Mouse (Mus musculus) cortical plate, adult 2 months (tissue): Measurements from ENCODE around the gene Zfp37. TPM values are rescaled to one million over a fixed set of nuclear protein-coding genes. Genes with fewer than 3 reads are reported as not detected.

Experiments
- H3K27ac ChIP-seq: fragments of 200-500 bp; 2 replicates; pipeline ENCODE4 v1.5.1; 2012; ENCODE audit warnings: low read length, control low read depth, inconsistent platforms; ENCODE audit not compliant: insufficient read depth
- H3K4me1 ChIP-seq: fragments of 200-500 bp; 2 replicates; pipeline ENCODE4 v1.6.1; 2011; ENCODE audit warnings: low read length; ENCODE audit not compliant: control insufficient read depth, insufficient read depth
- H3K4me3 ChIP-seq: fragments of 200-500 bp; 2 replicates; pipeline ENCODE4 v1.5.1; 2011; ENCODE audit warnings: mild to moderate bottlenecking, low read length, control low read depth; ENCODE audit not compliant: insufficient read depth
- CTCF ChIP-seq: fragments of 200-500 bp; IDR thresholded peaks from 2 replicates; pipeline ENCODE4 v1.5.1; 2011; ENCODE audit warnings: mild to moderate bottlenecking, control low read depth, low read length; ENCODE audit not compliant: insufficient read depth; ENCODE audit errors: extremely low read depth
- POLR2A ChIP-seq: fragments of 200-500 bp; IDR thresholded peaks from 2 replicates; pipeline ENCODE4 v1.6.1; 2011; ENCODE audit warnings: mild to moderate bottlenecking, low read length, control low read depth; ENCODE audit not compliant: insufficient read depth; ENCODE audit errors: extremely low read depth
- polyA plus RNA-seq: library from polyadenylated mRNA; depleted of rRNA; stranded (reverse); fragments of >200 nt; gene quantifications from 2 replicates; pipeline ENCODE4 v1.2.3, GENCODE M21; 2012

Gene Zfp37
- polyA plus RNA-seq, 1 experiment = 10.1 TPM

- H3K4me3 ChIP-seq = no peak overlapping the region
- H3K27ac ChIP-seq = no peak overlapping the region
- TF ChIP-seq CTCF = peak; percentile 50
- no peak for TF ChIP-seq POLR2A
- peaks cover 3% of the 10 kb centered on the region for H3K4me1 ChIP-seq
Measured at GRCm38 (mm10) chr4:62263133-62263844, 32.4 kb upstream of the Zfp37 start.

- no peak for TF ChIP-seq POLR2A
- TF ChIP-seq CTCF = no peak
- peaks cover 3% of the 10 kb centered on the region for H3K4me1 ChIP-seq
- no peak within 1 kb of the TSS for H3K4me3 ChIP-seq
- no peak within 1 kb of the TSS for H3K27ac ChIP-seq
Measured at GRCm38 (mm10) chr4:62262276-62262675, 31.4 kb upstream of the Zfp37 start, which contains the start of gene Slc31a2. Gene Slc31a2, plus strand, starts transcription at chr4:62262562.

- Histone ChIP-seq H3K4me1 (no peaks in the 10 kb centered on the region), H3K27ac (no peak overlapping the region), H3K4me3 (no peak overlapping the region)
- no peak for TF ChIP-seq POLR2A
- no peak for TF ChIP-seq CTCF
Measured at GRCm38 (mm10) chr4:62256931-62257330, 26.1 kb upstream of the Zfp37 start.

GRCm38 (mm10) chr4:62254551-62254950 is 23.7 kb upstream of the Zfp37 start:
- Histone ChIP-seq H3K4me3 (no peak overlapping the region), H3K27ac (no peak overlapping the region), H3K4me1 (no peaks in the 10 kb centered on the region)
- TF ChIP-seq CTCF (no peak), POLR2A (no peak)

GRCm38 (mm10) chr4:62251776-62252175 is 20.9 kb upstream of the Zfp37 start:
- TF ChIP-seq CTCF (no peak), POLR2A (no peak)
- Histone ChIP-seq H3K4me3 (no peak overlapping the region), H3K27ac (no peak overlapping the region), H3K4me1 (no peaks in the 10 kb centered on the region)

- no peak overlapping the region for H3K4me3 ChIP-seq
- H3K27ac ChIP-seq = no peak overlapping the region
- no peaks in the 10 kb centered on the region for H3K4me1 ChIP-seq
- TF ChIP-seq CTCF (0 out of 2 replicates have a peak, but pooled peaks have one; percentile 15), POLR2A (no peak)
Measured at GRCm38 (mm10) chr4:62250896-62251544, 20.2 kb upstream of the Zfp37 start.

GRCm38 (mm10) chr4:62248328-62248727 is 17.5 kb upstream of the Zfp37 start:
- H3K4me3 ChIP-seq = no peak overlapping the region
- no peak overlapping the region for H3K27ac ChIP-seq
- no peaks in the 10 kb centered on the region for H3K4me1 ChIP-seq
- TF ChIP-seq CTCF (no peak), POLR2A (no peak)

- Histone ChIP-seq H3K27ac (no peak overlapping the region), H3K4me1 (no peaks in the 10 kb centered on the region), H3K4me3 (no peak overlapping the region)
- TF ChIP-seq POLR2A (no peak), CTCF (no peak)
Measured at GRCm38 (mm10) chr4:62240586-62240985, 9.7 kb upstream of the Zfp37 start.

GRCm38 (mm10) chr4:62230153-62230552 is 694 bp downstream of the Zfp37 start:
- TF ChIP-seq CTCF (no peak), POLR2A (no peak)
- no peak overlapping the region for H3K4me3 ChIP-seq
- no peak overlapping the region for H3K27ac ChIP-seq
- H3K4me1 ChIP-seq = no peaks in the 10 kb centered on the region

GRCm38 (mm10) chr4:62229448-62229847 is 1.4 kb downstream of the Zfp37 start:
- H3K4me1 ChIP-seq = no peaks in the 10 kb centered on the region
- no peak overlapping the region for H3K4me3 ChIP-seq
- TF ChIP-seq CTCF (peak; percentile 31; the same call in 1 of the 2 replicates), POLR2A (no peak)
- no peak overlapping the region for H3K27ac ChIP-seq
